Mouse (Mus musculus) bone marrow macrophage, adult 2 months (primary cell): ENCODE measurements around the gene Frmd8. TPM values are rescaled to one million over a fixed set of nuclear protein-coding genes. Genes with fewer than 3 reads are reported as not detected.

ENCODE experiments used
- H3K27ac ChIP-seq: 2 replicates; pipeline ENCODE4 v1.5.1; 2012; ENCODE audit warnings: low read depth, low read length; ENCODE audit not compliant: insufficient read depth
- H3K4me1 ChIP-seq: 2 replicates; pipeline ENCODE4 v1.6.1; 2012; ENCODE audit warnings: low read length; ENCODE audit not compliant: control insufficient read depth, insufficient read depth
- H3K4me3 ChIP-seq: 2 replicates; pipeline ENCODE4 v1.5.1; 2012; ENCODE audit warnings: mild to moderate bottlenecking, low read length, moderate library complexity; ENCODE audit not compliant: insufficient read depth
- CTCF ChIP-seq: IDR thresholded peaks from 2 replicates; pipeline ENCODE4 v1.5.1; 2012; ENCODE audit warnings: low read depth, mild to moderate bottlenecking, low read length, moderate library complexity
- POLR2A ChIP-seq: IDR thresholded peaks from 2 replicates; pipeline ENCODE4 v1.6.1; 2012; ENCODE audit warnings: mild to moderate bottlenecking, low read depth, low read length, borderline replicate concordance
- polyA plus RNA-seq: library from polyadenylated mRNA; stranded (reverse); fragments of >200 nt; gene quantifications from 2 replicates; pipeline ENCODE4 v1.2.4, GENCODE M21; 2012; ENCODE audit not compliant: missing spikeins, insufficient read depth, insufficient read length

Frmd8 gene
- polyA plus RNA-seq, 1 experiment, result 25.2 TPM

DNA sequence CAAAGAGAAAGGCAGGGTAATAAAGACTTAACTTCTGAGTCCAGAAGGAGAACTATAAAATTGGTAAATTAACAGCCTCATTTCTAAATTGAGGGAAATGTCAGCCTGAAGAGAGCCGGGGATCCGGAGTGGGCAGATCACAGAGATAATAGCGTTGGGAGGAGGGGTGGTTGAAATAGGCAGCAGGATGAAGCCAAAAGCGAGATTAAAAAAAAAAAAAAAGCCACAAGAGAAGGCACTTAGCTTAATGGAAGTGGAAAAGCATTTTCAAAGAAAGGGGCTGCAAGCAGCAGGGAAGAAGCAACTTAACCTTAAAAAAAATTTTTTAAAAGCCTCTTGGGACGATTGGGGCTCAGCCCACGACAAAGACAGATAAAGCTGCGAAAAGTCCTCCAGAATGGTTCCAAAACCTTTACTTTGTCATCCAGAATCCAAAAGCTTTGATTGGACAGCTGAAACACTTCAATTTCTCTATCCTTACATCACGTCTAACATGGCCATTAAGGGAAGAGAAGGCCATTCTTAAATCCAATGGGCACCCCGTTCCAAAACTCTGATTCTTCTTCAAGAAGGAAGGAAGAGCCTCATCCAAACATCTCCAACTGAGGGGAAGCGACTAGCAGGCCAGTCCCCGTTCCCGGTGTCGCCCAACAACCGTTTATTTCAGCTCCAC, 36.5 kb upstream of the Frmd8 start:
- no peak for TF ChIP-seq POLR2A
- TF ChIP-seq CTCF, result no peak
- H3K4me3 ChIP-seq, result peak overlapping the region; percentile 87
- H3K4me1 ChIP-seq, result peaks cover 30% of the 10 kb centered on the region
- peak overlapping the region; percentile 71 for H3K27ac ChIP-seq

DNA sequence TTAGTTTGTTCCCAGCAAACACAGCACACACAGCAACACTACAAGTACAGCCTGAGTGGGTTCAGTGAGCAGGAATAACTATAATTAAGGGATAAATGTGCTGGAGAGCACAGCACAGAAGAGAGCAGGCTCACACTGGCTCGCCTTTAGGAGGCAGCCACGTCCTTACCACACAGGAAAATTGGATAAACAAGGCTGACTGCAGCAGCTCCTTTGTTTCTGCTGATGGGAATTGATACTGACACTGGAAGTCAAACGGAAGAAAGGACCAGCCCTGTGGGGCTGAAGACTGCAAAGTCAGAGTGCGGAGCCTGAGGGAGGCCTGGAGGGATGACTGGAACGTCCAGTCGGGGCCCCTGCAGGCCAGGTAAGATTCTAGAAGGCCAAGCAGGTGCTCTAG, 35.1 kb upstream of the Frmd8 start:
- Histone ChIP-seq H3K27ac (no peak overlapping the region), H3K4me3 (no peak overlapping the region), H3K4me1 (peaks cover 30% of the 10 kb centered on the region)
- TF ChIP-seq CTCF (no peak), POLR2A (no peak)

DNA sequence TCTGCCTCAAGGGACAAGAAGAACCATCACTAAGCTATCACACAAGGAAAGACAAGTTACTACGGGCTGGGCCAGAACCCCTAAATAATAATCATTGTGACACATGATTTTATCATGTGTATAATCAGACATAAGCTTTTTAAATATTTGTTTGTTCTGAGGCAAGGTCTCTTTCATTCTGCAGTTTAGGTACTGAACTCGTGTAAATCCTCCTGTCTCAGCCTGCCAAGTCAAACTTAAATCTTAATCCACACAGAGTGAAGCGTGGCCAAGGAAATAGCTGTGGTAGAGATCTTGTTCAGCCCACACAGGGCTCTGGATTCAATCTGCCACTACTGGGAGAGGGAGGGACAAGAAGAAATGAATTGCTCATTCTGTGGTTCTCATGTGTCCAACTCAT, 32.2 kb upstream of the Frmd8 start:
- 0 out of 2 replicates have a peak overlapping the region, but pooled peaks have one; percentile 2 for H3K27ac ChIP-seq
- H3K4me3 ChIP-seq, result no peak overlapping the region
- H3K4me1 ChIP-seq, result peaks cover 23% of the 10 kb centered on the region
- no peak for TF ChIP-seq POLR2A
- TF ChIP-seq CTCF, result no peak

DNA sequence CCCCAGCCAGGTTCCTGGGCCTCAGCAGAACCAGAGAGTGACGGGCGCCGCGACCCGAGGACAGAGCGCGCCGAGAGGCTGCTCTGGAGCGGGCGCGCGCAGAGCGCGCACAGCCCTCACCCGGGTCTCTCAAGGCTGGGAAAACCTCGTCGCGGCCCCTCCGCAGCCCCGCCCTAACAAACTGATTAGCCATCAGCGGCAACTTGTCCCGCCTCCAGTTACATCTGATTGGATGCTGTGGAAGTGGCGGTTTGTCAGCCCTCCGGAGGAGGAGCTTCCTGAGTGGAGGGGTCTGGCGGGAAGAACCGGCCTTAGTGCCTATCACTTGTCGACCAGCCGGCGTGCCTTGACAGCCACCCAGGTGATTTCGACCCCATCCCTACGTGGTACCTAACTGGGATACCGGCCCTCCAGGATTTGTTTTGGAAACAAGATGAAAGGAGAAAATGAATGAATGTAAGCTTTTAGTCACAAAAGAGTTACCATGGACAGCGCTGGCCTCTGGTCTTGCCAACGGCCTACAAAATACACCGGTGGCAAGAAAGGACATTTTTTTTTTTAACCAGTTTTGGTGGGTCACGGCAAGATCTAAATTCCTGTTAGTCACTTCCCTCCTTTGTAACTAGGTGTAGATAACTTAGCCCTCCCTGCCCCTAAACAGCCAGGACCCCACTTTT, 19.1 kb upstream of the Frmd8 start, which contains the start of gene Tigd3:
Gene Tigd3 (minus strand): TSS at position 148 of the 677 bp plus-strand sequence.
- peak within 1 kb of the TSS; percentile 52 for H3K4me3 ChIP-seq
- TF ChIP-seq CTCF (no peak), POLR2A (no peak)
- no peaks in the 10 kb centered on the region for H3K4me1 ChIP-seq
- no peak within 1 kb of the TSS for H3K27ac ChIP-seq

DNA sequence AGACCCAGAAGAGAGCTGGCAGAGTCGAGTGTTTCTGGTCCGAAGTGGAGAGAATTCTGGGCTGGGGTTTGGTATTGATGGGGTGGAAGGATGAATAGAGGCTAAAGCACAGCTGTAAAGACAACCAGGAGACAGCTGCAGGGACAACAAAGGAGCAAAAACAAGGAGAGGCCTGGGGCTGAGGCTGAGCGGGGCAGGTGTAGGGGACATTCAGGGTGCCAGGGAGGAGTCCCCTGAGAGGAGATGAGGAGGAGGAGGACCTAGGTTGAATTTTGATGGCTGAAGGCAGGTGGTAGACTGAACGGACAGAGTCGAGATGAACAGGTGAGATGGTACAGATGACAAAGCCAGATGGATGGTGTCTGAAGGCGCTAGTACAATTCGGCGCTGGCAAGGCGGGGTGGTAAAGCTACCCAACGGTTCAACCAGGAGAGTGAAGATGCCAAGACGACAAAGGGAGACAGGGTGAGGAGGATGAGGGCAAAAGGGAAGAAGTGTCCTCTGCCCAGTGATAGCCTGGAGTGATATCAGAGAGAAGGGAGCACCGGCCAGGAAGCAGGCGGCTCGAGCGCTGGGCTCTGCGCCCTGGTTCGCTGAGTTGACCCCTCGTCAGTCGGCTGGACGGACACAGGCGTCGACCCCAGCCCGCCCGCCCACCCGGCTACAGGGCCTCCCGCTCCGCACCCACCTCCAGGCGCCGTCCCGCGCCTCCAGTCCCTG, 18.4 kb upstream of the Frmd8 start:
- no peaks in the 10 kb centered on the region for H3K4me1 ChIP-seq
- TF ChIP-seq POLR2A, result no peak
- TF ChIP-seq CTCF, result no peak
- H3K27ac ChIP-seq, result no peak overlapping the region
- peak overlapping the region; percentile 52 for H3K4me3 ChIP-seq

DNA sequence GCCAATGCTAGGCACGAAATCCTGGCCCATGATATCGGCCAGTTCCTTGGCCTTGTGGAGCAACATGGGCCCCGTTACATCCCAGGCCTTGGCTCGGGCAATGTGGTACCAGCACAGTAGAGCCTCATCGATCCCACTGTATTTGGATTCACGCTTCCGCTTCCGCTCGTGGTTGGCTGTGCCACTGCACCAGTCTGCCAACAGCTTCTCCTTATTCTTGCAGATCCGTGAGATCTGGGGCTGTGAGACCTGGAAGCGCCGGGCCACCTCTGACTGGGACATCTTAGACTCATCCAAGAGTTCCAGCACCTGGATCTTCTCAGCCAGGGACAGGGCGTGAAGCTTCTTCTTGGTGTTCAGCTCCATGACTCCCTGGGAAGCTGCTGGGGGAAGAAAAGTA, 17.7 kb upstream of the Frmd8 start:
- TF ChIP-seq CTCF (no peak), POLR2A (no peak)
- H3K4me3 ChIP-seq, result no peak overlapping the region
- H3K4me1 ChIP-seq, result no peaks in the 10 kb centered on the region

DNA sequence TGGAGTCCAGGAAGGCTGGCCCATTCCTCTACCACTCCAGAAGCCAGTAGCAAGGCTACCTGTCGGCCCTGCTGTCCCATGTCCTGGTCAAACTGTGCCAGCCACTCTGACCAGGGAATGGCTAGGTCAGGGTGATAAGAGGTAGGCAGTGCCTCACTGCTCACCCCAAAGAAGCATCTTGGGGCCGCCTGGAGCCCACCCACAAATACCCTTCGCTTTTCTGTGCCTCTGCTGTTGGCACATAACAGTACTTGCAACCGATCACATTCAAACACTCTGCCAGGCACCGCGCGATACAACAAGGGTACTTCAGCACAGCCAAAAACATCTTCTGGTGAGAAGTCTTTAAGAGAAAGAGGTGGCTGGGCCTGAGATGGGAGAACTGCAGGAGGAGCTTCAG, 17.2 kb upstream of the Frmd8 start:
- Histone ChIP-seq H3K4me1 (peaks cover 2% of the 10 kb centered on the region), H3K27ac (no peak overlapping the region), H3K4me3 (no peak overlapping the region)
- TF ChIP-seq CTCF (no peak), POLR2A (no peak)

More for the DNA sequence above, 17.7 kb upstream of the Frmd8 start:
- H3K27ac ChIP-seq, result no peak overlapping the region

DNA sequence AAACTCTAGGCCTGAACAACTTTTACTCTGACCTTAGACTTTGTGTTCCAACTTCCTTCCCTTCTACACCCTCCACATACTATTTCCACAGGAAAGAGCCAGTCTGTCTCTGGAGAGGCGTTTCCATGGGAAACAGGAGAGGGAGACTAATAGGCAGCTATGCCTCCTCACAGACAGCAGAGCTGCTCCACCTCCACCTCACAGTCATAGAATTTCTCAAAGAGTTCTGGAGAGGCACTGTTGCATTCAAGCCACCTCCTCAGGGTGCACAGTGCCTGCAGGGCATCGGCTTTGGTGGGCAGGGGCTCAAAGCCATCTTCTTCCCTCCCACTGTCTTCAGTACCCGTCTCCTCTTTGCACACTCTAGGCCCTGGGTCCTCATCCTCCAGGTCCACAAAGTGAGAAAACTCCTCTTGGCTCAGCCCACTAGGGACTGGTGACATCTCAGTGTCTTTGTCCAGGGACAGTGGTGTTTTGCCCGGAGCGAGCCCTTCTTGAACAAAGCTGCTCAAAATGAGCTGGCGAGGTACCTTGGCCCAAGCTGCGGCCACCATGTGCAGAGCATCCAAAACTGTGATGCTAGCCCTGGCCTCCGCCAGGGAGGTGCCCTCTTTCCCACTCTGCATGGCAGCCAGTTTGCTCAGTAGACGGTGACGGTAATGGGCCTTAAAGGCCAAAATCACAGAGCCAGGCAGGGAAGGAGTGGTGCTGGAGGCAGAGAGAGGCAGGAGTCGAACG, 16.6 kb upstream of the Frmd8 start:
- peaks cover 7% of the 10 kb centered on the region for H3K4me1 ChIP-seq
- no peak overlapping the region for H3K27ac ChIP-seq
- H3K4me3 ChIP-seq, result no peak overlapping the region
- TF ChIP-seq CTCF (no peak), POLR2A (no peak)

DNA sequence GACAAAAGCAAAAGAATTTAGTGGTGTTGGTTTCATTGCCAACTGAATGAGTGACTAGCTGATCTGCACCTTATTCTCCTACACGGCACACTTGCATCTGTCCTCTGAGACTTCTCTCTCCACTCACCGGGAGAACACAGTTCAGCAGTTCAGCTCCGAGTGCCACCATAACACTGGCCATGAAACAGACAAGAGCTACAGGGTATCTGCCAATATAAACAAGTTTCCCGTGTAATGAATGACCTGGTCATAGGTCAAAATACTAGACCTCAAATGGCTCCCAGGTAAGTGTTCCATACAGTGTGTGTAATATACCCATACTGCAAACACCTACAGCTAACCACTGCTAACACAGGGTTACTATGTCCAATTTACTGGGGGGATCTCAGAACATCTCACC, 14.1 kb upstream of the Frmd8 start:
- H3K4me1 ChIP-seq, result peaks cover 12% of the 10 kb centered on the region
- H3K27ac ChIP-seq, result no peak overlapping the region
- no peak overlapping the region for H3K4me3 ChIP-seq
- no peak for TF ChIP-seq POLR2A
- TF ChIP-seq CTCF, result no peak
